Mouse (Mus musculus) left cerebral cortex, adult 8-10 months (tissue): ENCODE data around the gene Thsd4. TPM values are rescaled to one million over a fixed set of nuclear protein-coding genes. Genes with fewer than 3 reads are reported as not detected.

Experiments
- DNase-seq, 2 experiments: peaks; one replicate each; pipeline ENCODE4 v3.0.0; 2022; ENCODE audit warnings: low spot score in 2 of 2
- total RNA-seq, 4 experiments: library from RNA; stranded (reverse); gene quantifications; 2 replicates each; pipeline ENCODE4 v1.2.4; 2022

The Thsd4 gene
- total RNA-seq, 4 experiments from 2014 or later = 5.3 to 6.3 (median 5.9) TPM

DNA sequence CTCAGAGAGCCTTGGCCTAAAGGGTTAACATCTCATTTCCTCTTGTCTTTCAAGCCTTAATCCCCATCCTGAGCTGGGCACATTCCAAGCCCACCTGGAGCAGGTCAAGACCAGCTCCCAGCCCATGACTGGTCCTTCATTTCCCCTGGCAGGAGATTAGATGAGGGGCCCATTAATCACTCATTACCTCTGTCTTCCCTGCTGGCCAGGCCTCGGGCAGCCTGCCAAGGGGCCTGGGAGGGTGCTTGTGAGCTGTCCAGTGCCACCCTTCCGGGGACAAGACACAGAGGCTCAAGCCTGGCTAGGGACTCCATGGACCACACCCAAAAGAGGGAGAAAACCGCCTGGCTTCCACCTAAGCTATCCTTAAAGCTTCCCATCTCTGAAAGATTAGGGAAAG is 3.6 kb downstream of the Thsd4 start:
- DNase-seq = no peak

DNA sequence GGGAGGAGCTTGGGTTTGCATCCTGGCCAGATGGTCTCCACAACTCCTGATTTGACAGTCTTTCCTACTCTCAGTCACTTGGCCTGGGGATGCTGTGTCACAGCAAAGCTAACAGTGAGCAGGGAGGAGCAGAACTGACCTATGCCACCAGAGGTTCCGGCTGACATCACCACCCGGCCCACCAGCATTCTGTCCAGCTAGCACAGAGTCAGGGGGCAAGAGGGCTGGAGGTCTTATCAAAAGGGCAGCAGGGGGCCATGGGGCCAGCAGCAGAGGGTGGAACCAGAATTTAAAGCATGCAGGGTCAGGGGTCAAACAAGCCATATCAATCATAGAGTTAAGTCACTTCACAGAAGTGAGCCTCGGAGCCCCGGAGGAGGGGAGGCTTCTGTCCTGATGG is 4.7 kb downstream of the Thsd4 start:
- no peak for DNase-seq

DNA sequence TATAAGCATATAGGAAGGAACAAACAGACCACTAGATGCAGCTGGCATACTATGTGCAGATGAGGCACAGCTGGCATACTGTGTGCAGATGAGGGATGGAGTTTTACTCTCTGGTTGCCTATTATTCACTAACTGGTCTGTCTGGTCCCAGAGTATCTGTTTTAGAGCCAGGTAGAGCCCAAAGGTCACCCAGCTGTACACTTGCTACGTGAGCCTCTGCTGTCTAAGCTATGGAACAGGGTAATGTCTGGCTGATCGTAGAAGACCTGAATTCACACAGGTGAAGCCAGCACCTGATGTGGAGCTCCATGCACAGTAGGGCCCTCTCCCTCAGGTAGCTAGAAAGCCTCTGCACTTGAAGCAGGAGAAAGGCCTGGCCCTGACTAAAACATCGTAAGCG is 5.5 kb downstream of the Thsd4 start:
- DNase-seq = no peak

DNA sequence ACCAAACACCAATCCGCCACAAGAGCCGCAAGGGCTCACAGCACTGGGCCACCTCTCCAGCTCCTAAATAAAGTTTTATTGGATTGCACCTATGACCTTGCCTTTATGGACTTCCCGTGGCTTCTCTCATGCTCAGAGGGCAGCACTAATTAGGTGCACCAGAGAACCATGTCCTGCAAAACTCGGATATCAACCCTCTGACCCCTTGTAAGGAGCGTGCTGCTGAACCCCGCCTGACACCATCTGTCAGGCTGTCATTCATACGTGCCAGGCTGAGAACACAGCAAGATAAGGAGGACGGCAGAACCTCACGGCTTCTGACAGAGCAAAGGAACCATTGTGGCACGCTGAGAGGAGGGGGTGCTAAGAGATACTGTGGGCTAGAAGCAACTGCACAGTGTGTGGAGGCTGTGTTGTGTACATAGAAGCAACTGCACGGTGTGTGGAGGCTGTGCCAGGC is 8.5 kb downstream of the Thsd4 start:
- DNase-seq = no peak

DNA sequence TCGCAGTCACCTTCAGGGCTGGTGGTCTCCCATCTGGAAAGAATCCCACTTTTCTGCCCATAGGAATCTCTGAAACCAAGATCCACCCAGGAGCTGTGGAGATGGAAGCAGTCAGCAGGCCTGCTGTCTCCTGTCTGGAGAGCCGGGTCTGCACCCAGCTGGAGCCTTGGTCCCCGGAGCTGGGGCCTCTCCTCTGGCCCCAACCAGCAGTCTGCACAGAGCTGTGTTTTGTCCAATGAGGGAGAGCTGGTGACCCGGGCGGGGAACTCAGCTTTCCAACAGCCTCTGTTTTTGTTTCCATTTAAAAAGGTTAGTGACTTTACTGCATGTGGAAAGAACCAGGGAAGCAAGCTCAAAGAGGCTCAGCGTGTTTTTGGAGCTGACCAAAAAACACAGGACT is 11.0 kb downstream of the Thsd4 start:
- no peak for DNase-seq

DNA sequence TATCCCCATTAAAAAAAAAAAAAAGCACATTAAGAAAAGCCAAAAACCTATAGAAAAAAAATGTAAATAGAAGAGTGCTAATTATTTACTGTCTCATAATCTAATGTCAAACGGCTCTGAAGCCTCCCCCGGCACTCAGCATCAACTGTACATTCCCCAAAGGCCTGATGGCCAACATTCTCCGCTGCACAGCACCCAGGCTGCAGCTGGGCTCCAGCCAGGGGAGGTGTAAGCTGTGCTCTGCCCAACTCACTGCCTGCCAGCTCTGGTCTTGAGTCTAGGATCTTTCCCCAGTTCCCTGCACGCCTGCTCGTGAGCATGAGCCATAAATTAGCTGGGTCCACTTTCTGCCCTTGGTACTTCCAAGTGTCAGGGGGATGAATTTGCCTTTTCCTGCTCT is 15.7 kb downstream of the Thsd4 start:
- no peak for DNase-seq

DNA sequence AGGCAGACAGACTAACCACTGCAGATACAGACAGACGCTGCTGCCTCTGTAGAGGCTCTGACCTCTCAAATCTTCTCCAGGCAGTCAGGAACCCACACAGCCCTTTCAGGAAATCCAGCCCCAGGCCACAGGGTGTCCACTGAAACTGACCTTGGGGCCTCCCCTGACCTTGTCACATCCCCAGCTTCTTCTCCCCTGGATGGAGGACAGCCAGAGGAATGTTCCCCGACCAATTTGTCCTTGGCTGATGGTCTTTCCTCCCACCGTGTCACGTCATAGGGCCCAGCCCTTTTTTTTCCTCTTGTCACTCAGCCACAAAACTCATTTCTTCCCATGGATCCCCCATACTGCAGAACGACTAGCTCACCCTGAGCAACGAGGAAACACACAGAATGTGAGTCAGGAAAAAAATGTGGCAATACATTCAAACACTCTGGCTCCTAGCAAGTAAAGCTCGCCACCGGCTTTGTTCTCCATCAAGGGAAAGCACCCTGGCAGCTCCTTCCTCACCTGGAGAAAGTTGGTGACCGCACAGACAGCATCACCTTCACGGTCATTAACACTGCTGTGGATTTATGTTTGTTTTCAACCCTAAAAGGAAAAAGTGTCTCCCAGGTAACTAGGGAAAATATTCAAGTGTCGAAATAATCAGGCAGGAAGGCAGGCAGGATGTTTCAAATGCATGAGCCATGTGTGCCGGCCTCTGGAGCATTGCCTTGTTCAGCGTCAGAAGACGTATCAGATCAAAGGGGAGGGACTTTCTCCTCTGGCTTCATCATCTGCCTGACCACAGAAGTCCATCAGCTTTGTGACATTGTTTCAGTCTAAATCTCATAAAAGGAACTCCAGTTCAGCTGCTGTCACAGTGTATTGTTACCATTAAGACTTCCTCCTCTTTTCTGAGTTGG is 17.2 kb downstream of the Thsd4 start:
- DNase-seq = no peak

DNA sequence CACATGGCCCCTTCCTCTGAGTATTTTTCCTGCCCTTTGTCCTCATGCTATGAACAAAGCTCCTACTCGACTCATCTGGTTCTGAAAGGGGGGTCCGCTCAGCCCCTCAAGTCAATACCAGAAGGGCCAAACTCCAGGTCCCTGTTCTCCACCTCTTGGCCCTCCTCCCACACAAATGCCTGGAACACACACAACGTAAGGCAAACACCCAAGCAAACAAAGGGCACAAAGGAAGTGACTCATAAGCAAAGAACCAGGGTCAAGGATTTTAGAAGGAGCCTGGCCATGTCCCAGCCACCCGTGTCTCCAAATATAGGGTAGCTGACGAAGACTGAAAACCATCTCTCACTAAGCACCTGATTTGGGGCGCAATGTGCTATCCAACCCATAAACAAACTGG is 19.6 kb downstream of the Thsd4 start:
- DNase-seq = no peak

DNA sequence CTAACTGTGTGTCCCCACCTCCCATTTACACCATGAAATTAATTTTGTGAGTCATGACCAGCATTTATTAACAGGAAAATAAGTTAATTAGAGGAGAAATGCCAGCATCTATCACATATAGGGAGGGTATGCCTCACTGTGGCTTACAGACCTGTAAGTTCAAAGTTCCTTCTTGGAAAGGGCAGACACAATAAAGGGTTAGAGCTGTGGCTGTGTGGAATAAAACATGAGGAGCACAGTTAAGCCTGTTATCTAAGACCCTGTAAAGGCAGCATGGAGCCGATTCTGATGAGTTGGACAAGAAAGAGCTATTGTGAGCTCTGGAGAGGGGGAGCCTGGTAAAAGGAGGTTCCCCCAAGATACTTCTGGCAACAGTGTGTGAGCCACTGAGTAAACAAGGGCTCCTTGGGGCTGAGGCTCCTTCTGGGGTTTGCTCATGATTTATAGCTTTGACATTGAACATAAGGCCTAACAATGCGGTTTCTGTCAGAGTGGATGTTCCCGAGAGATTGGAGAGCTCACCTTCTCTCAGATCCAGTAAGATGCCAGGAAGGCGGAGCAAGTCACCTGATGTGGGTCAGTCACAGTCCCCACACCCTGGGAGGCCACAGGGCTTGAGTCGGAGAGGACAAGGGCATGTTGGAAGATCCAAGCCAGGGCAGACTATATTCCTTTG is 20.2 kb downstream of the Thsd4 start:
- DNase-seq = no peak

DNA sequence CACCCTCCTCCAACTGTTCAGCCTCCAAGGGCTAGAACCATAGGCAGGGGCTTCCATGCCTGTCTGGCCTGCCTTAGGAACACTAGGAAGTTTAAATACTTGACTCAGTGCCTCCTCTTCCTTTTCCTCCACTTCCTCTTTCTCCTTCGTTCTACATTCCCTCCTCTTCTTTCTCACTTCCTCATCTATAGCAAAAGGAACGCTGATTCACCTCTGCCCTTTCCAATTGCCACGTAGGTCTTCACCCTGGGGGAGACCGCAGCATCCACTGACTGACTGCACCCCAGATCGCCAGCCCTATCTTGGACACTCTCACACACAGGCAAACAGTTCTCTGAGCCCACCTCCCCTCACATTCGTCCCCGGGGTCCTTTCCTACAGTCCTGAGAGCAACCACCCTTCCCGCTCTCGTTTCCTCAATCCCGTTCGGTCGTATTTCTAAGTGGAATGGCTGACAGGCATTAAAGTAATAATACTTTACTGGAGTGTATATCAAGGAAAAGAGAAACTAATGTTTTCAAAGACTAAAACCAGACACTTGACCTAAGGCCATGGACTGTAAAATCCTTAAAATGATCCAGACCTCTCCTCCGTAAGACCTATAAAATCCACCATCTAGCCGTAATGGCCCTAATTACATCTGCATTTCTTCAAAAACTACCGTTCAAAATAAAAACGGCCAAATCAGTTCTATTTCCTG is 29.4 kb downstream of the Thsd4 start:
- no peak for DNase-seq

DNA sequence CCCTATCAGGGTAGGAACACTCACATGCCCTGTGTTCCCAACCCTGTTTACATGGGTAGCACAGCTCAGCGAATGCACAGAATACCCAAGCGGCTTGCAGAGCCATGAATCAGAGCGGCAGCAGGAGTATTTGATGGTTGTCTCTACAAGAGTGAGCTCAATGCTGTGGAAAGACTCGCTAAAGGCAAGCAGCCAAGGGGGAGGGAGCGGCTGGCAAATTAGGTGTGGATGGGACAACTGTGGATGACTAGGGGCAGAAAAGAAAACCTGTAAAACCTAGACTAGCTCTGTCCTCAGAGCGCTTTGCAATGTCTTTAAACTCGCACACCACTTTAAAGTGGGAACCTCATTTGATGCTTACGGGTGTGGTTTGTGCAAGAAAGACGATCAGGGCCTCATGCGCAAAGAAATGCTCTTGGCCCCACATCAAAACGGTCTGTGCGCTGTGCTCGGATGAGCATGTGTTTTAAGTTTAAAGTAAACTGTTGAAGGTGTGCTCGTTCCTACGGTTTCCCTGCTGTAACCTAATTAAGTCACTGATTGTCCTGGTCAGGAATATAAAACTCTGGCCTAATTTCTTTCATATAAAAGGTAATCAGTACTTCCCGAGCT is 30.3 kb downstream of the Thsd4 start:
- no peak for DNase-seq

DNA sequence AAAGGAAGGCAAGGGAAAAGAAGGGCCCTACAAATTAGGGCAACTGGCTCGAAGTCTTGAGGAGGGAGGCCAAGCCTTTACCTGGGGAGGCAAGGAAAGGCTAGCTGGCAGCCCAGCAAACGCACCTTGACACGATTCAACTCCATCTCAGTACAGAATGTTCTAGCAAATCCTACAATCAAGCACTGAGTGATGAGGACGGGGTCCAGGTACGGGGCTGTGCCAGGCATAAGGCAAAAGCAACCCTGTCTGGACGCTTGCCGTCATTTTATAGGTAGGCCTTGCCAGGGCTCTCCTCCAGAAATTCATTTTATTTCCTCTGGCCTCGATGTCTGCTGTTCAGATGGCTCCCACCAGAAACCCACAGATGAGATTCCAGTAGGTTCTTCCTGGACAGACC is 30.8 kb downstream of the Thsd4 start:
- no peak for DNase-seq

DNA sequence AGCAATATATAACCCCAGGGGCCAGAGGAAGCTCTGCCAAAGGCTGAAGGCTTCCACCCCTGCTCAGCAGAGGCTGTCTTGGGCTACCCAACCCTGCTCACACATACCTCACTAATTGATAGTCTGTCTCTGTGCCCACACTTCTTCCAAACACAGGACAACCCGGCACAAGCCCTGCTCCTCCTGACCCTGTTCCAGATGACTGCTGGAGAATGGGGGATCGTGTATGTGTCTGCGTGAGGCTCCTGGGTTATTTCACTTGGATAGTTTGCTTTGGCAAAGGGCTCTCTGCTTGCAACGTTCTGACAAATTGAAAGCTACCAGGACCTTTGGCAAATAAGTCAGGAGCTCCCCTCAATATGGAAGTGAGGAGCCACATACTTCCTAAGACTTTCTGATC is 33.0 kb downstream of the Thsd4 start:
- no peak for DNase-seq

DNA sequence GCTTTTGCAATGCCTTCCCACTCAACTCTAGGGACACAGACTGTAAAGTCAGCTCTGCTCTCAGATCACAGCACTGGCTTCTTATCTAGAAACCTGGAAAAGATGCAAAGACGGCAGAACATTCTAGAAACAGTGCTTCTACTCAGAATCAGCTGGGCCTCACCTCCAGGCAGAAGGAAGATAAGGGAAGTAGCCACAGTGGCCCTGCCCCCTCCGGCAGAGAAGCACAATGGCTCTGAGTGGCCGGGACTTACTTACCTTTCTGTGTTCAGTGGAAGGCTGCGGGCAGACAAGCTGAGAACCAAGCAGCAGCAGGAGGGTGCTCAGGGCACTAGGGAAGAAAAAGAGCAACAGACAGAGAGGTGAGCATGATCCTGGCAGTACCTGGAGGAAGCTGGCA is 39.7 kb downstream of the Thsd4 start:
- no peak for DNase-seq

DNA sequence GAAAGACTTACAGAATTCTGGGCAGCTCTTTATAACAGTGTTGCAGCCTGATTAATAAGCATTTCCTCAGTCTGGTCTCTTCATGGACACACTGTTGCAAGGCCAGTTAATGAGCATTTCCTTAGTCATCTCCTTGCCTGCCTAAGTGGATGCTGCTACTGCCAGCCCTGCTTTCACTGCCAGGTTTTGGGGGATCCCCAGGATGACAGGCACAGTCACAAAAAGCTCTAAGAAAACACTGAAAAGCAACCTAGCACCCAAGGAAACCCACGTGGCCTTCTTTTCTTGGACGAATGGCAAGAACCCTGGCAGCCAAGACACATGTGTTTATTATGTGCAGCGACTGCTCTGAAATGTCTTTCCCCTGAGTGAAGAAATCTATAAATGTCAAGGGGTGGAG is 41.8 kb downstream of the Thsd4 start:
- peak in 1 of 2 experiments; percentile 28 for DNase-seq

DNA sequence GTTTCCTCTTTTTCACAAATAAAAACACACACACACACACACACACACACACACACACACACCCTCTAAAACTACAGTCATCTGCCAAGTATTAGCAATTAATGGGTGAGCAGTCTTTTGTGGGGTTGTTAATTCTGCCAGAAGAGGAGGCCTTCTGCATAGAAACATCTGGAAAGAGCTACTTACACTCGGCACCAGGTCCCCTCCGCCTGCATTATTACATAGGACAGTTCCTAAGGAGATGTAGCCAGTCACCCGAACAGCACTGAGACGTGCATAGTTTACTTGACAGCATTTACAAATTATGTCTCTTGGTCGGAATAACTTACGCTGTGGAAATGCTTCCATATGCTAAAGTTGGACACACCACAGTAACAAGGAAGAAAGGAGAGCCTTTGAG is 43.0 kb downstream of the Thsd4 start:
- no peak for DNase-seq

DNA sequence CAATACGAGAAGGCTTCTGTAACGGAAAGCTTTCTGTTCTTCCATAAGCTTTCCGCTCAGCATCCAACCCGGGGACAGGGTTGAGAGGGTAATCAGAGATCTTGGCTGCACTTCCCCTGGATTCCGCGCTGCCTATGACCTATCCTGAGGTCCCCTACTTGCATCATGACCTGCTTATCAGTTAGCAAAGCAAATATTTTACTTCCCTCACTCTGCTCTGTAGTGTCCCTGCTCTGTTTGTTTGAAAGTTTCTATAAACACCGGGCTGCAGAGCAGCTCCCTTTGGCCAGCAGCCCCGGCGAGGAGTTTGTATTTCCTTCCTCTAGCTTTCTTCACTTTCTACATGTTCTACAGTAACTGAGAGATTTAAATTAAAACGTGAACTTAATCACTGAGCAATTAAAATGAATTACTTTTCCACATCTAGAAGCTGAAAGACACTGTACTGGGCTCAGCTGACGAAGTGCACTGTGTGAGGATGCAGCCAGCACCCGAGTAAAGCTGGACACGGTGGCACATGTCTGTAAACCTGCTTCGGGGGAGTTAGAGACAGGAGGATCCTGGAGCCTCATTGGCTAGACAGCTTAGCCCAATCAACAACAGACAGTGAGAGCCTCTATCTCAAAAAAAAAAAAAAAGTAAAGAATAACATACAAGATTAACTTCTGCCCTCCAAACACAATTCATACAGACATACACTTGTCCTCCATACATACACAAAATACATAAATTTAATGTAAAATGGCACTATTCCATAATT is 43.7 kb downstream of the Thsd4 start:
- DNase-seq = no peak

DNA sequence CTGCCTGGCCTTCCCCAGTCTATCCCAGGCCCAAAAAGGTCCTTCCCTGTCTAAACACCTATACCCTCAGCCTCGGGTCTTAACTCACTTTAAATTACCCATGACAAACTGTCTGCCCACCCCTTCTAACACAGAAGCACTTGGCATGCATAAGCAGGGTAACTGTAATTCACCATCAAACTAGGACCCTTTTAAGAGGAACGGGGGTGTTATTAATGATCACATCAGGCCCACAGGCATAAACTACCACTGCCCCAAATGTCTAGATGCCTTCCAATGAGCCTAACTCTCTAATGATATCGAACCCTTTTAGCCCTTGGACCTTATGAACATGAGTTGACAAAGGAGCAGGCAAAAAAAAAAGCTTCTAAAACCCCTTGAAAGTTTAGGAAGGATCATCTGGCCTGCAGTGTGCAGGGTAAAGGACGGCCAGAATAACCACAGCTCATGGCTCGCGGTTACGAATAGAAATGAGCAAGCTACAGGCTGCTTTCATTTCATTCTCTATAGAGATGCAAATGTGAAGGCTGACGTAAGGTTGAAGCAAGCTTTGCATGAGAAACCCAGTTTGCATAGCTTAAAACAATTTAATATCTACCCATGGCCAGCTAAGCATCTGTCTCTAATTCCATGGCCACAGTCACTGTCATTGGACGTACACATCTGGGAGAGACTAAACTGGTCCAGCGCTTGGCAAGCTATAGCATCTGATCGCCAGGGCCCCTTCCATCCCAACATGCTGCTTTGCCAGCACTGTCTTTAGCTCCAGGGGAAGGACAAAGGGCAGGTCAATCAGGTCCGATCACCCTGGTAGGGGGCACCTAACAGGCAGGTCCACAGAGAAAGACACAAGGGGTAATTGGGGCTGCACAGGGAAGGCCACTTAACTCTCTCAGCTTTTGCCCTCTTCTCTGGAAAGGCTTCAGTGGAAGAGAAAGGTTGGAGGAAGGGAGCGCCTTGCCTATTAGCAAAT is 61.5 kb downstream of the Thsd4 start:
- DNase-seq = no peak

DNA sequence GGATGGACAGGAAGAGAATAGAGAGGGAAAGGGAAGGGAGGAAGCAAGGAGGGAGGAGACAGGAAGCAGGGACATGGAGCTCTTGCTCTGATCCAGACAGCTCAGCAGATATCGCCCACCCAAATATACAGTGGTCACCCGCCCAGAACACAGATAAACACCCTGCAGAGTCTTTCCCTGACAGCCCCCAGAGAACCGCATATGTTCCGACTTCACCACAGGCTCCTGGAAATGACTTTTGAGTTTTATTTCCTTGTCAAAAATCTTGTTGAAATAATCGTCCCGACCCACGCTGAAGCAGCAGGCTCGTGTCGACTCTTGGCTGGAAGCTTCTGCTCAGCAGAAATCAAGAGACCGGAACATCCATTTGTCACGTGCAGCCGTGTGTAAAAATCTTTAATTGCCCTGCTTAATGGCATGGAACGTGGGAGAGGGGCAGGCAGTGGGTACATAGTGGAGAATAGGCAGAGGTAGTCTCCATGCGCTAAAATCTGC is 63.3 kb downstream of the Thsd4 start:
- DNase-seq = peak in 1 of 2 experiments; percentile 15
